Mouse (Mus musculus): ENCODE data around the gene Aatk. TPM values are rescaled to one million over a fixed set of nuclear protein-coding genes. Genes with fewer than 3 reads are reported as not detected.

Gene Aatk
- polyA plus RNA-seq, 1 experiment, result not detected

DNA sequence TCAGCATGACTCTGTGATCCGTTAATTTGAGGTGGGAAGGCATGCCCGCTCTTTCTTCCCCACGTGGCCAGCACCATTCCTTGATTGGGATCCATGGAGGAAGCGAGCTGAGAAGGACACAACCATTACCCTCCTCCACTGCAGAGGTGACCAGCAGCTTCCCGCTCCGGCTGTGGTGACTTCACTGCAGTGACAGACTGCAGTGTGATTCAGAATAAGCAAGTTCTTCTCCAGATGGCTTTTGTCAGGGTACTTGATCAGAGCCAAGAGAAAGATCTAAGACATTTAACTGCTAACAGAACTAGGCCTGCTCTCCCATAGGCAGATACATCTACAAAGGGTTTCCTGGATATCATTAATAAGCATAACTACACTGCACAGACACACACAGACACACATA, 33.3 kb upstream of the Aatk start:
- H3ac ChIP-seq (ENCODE audit: control insufficient read depth, insufficient read length, low read depth), result no peak overlapping the region
- H3K36me3 ChIP-seq (ENCODE audit: control insufficient read depth, insufficient read depth), result no peaks in the 10 kb centered on the region
- no peaks in the 10 kb centered on the region for H3K27me3 ChIP-seq (ENCODE audit: control insufficient read depth, insufficient read depth, insufficient read length)
- no peak overlapping the region for H3K4me3 ChIP-seq (ENCODE audit: insufficient read depth, poor library complexity, severe bottlenecking)
- H3K79me3 ChIP-seq (ENCODE audit: low read depth), result no peaks in the 10 kb centered on the region
- no peak for TF ChIP-seq MYOD1 (IDR thresholded peaks at IDR 0.05; ENCODE audit: control insufficient read depth, insufficient read length, low read depth)
- TF ChIP-seq USF1 (IDR thresholded peaks at IDR 0.05; ENCODE audit: low read depth), result no peak
- TF ChIP-seq FOSL1 (IDR thresholded peaks at IDR 0.05; ENCODE audit: insufficient read depth, low read length, poor library complexity, severe bottlenecking), result no peak
- TF ChIP-seq CTCF (IDR thresholded peaks at IDR 0.05; ENCODE audit: control insufficient read depth, insufficient read depth, insufficient read length), result no peak
- no peak for TF ChIP-seq MAX (IDR thresholded peaks at IDR 0.05)
- no peak for TF ChIP-seq CEBPB (IDR thresholded peaks at IDR 0.05; ENCODE audit: low read depth)
- TF ChIP-seq MYOG (IDR thresholded peaks at IDR 0.05; ENCODE audit: control insufficient read depth, extremely low read depth, insufficient read length), result no peak
- no peaks in the 10 kb centered on the region for H3K79me2 ChIP-seq (ENCODE audit: control insufficient read depth, insufficient read depth)

- Histone ChIP-seq H3K27me3 (ENCODE audit: control insufficient read depth, insufficient read depth, insufficient read length) (no peaks in the 10 kb centered on the region), H3K36me3 (ENCODE audit: control insufficient read depth, insufficient read depth) (no peaks in the 10 kb centered on the region), H3K79me2 (ENCODE audit: control insufficient read depth, insufficient read depth) (no peaks in the 10 kb centered on the region), H3ac (ENCODE audit: control insufficient read depth, insufficient read length, low read depth) (no peak overlapping the region), H3K79me3 (ENCODE audit: low read depth) (no peaks in the 10 kb centered on the region), H3K4me3 (ENCODE audit: insufficient read depth, poor library complexity, severe bottlenecking) (no peak overlapping the region)
- TF ChIP-seq FOSL1 (IDR thresholded peaks at IDR 0.05; ENCODE audit: insufficient read depth, low read length, poor library complexity, severe bottlenecking) (no peak), CEBPB (IDR thresholded peaks at IDR 0.05; ENCODE audit: low read depth) (no peak), USF1 (IDR thresholded peaks at IDR 0.05; ENCODE audit: low read depth) (no peak), MYOG (IDR thresholded peaks at IDR 0.05; ENCODE audit: control insufficient read depth, extremely low read depth, insufficient read length) (no peak), CTCF (IDR thresholded peaks at IDR 0.05; ENCODE audit: control insufficient read depth, insufficient read depth, insufficient read length) (no peak), MAX (IDR thresholded peaks at IDR 0.05) (no peak), MYOD1 (IDR thresholded peaks at IDR 0.05; ENCODE audit: control insufficient read depth, insufficient read length, low read depth) (no peak)
Measured at GRCm38 (mm10) chr11:120076191-120076590, 29.2 kb upstream of the Aatk start.

DNA sequence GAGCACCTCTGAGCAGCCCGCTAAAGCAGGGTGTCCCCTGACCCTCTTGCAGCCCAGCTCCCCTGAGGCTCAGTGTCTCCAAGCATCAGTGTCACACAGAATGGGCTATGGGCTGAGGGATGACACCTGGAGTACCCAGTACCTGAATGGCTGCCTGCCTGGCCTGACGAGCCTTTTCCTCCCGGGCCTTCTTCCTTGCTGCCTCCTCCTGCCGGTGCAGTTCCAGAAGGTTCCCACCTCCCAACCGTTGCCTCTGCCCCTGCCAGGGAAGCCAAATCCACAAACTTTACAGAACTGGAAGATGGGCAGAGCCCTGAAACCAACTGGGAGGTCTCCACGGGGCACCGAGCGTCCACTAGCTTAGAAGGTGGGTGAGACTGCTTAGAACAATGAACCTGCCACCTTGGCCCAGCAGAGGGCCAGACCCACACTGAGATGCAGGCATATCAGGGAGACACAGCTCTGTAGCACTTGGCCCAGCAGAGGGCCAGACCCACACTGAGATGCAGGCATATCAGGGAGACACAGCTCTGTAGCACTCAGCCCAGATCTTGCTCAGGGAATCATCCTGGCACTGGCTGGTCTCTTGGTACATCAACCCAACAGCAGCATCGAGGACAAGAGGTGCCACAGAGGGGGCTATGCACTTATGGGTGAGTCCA, 26.1 kb upstream of the Aatk start:
- Histone ChIP-seq H3K79me3 (ENCODE audit: low read depth) (no peaks in the 10 kb centered on the region), H3ac (ENCODE audit: control insufficient read depth, insufficient read length, low read depth) (no peak overlapping the region), H3K36me3 (ENCODE audit: control insufficient read depth, insufficient read depth) (no peaks in the 10 kb centered on the region), H3K79me2 (ENCODE audit: control insufficient read depth, insufficient read depth) (no peaks in the 10 kb centered on the region), H3K4me3 (ENCODE audit: insufficient read depth, poor library complexity, severe bottlenecking) (no peak overlapping the region), H3K27me3 (ENCODE audit: control insufficient read depth, insufficient read depth, insufficient read length) (no peaks in the 10 kb centered on the region)
- TF ChIP-seq MYOG (IDR thresholded peaks at IDR 0.05; ENCODE audit: control insufficient read depth, extremely low read depth, insufficient read length) (no peak), MAX (IDR thresholded peaks at IDR 0.05) (no peak), MYOD1 (IDR thresholded peaks at IDR 0.05; ENCODE audit: control insufficient read depth, insufficient read length, low read depth) (no peak), CTCF (IDR thresholded peaks at IDR 0.05; ENCODE audit: control insufficient read depth, insufficient read depth, insufficient read length) (no peak), CEBPB (IDR thresholded peaks at IDR 0.05; ENCODE audit: low read depth) (no peak), USF1 (IDR thresholded peaks at IDR 0.05; ENCODE audit: low read depth) (no peak), FOSL1 (IDR thresholded peaks at IDR 0.05; ENCODE audit: insufficient read depth, low read length, poor library complexity, severe bottlenecking) (no peak)

DNA sequence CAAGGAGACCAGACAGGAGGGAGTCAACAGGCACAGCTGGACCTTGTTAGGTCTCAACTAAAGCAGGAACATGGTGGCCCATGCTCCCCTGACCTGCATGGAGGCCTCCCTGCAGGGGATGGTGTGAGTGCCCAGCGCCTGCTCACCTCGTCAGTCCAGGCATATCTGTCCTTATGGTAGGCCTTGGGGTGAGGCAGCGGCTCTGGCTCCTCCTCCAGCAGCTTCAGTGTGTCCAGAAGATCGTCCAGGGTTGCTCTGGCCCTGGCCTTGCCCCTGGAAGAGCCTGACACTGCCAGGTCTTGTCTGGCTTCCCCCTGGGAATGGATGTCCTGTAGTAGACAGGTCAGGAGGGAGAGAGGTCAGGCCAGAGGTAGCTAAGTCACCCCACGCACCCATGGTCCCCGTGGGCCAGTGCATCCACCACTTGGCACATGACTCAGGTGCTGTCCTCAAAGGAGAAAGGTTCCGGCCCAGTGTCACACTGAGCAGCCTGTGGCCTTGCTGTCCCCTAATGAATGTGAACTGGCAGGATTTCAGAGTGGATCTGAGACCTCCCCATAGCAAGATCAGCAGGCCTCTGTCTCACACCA, 24.9 kb upstream of the Aatk start:
- H3K79me2 ChIP-seq (ENCODE audit: control insufficient read depth, insufficient read depth), result no peaks in the 10 kb centered on the region
- no peaks in the 10 kb centered on the region for H3K79me3 ChIP-seq (ENCODE audit: low read depth)
- H3ac ChIP-seq (ENCODE audit: control insufficient read depth, insufficient read length, low read depth), result no peak overlapping the region
- no peaks in the 10 kb centered on the region for H3K36me3 ChIP-seq (ENCODE audit: control insufficient read depth, insufficient read depth)
- TF ChIP-seq MYOG (IDR thresholded peaks at IDR 0.05; ENCODE audit: control insufficient read depth, extremely low read depth, insufficient read length) (no peak), FOSL1 (IDR thresholded peaks at IDR 0.05; ENCODE audit: insufficient read depth, low read length, poor library complexity, severe bottlenecking) (no peak), USF1 (IDR thresholded peaks at IDR 0.05; ENCODE audit: low read depth) (no peak), CEBPB (IDR thresholded peaks at IDR 0.05; ENCODE audit: low read depth) (no peak), CTCF (IDR thresholded peaks at IDR 0.05; ENCODE audit: control insufficient read depth, insufficient read depth, insufficient read length) (no peak), MYOD1 (IDR thresholded peaks at IDR 0.05; ENCODE audit: control insufficient read depth, insufficient read length, low read depth) (no peak), MAX (IDR thresholded peaks at IDR 0.05) (no peak)
- no peak overlapping the region for H3K4me3 ChIP-seq (ENCODE audit: insufficient read depth, poor library complexity, severe bottlenecking)
- no peaks in the 10 kb centered on the region for H3K27me3 ChIP-seq (ENCODE audit: control insufficient read depth, insufficient read depth, insufficient read length)

- H3K27me3 ChIP-seq (ENCODE audit: control insufficient read depth, insufficient read depth, insufficient read length), result no peaks in the 10 kb centered on the region
- H3ac ChIP-seq (ENCODE audit: control insufficient read depth, insufficient read length, low read depth), result no peak overlapping the region
- no peaks in the 10 kb centered on the region for H3K36me3 ChIP-seq (ENCODE audit: control insufficient read depth, insufficient read depth)
- TF ChIP-seq MAX (IDR thresholded peaks at IDR 0.05) (no peak), CEBPB (IDR thresholded peaks at IDR 0.05; ENCODE audit: low read depth) (no peak), MYOD1 (IDR thresholded peaks at IDR 0.05; ENCODE audit: control insufficient read depth, insufficient read length, low read depth) (no peak)
- no peaks in the 10 kb centered on the region for H3K79me2 ChIP-seq (ENCODE audit: control insufficient read depth, insufficient read depth)
- no peaks in the 10 kb centered on the region for H3K79me3 ChIP-seq (ENCODE audit: low read depth)
- H3K4me3 ChIP-seq (ENCODE audit: insufficient read depth, poor library complexity, severe bottlenecking), result no peak overlapping the region
Measured at GRCm38 (mm10) chr11:120071065-120071464, 24.1 kb upstream of the Aatk start.
